Mouse (Mus musculus): ENCODE data around the gene Lta. TPM values are rescaled to one million over a fixed set of nuclear protein-coding genes. Genes with fewer than 3 reads are reported as not detected.

Lta gene
- polyA plus RNA-seq, 1 experiment from 2014 or later = not detected

GRCm38 (mm10) chr17:35180093-35180492 is 25.1 kb downstream of the Lta start:
- H3K4me3 ChIP-seq = no peak overlapping the region
- H3K9me3 ChIP-seq = no peaks in the 10 kb centered on the region
- H3K4me1 ChIP-seq = 0 out of 2 replicates have a peak, but pooled peaks cover 3% of the 10 kb centered on the region
- no peak overlapping the region for H3K27ac ChIP-seq
- DNase-seq (ENCODE audit: extremely low spot score, low spot score) = no peak
- H3K36me3 ChIP-seq (replicated peaks) = no peaks in the 10 kb centered on the region
- 92% methylated on average over 5 of the region's 5 CpGs for WGBS
- H3K27me3 ChIP-seq (ENCODE audit: poor library complexity, severe bottlenecking) = no peaks in the 10 kb centered on the region

DNA sequence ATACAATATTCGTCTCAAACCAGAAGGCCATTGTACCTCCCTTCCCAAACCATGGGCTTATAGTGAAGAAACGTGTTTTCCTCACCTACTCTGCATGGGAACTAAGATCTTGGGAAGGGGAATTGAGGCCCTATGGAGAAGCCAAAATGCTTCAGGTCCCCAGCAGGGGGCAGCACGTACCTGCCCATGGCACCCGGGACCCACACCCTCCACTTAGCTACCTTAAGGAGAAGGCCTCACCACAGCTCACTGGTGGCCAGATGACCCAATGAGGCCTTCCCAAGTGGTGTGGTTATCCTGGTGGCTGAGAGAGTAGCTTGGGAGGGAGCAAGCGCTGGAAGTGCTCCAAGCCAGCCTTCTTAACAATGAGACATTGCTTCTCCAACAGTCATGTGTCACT is 26.6 kb downstream of the Lta start:
- Histone ChIP-seq H3K27ac (no peak overlapping the region), H3K4me1 (0 out of 2 replicates have a peak, but pooled peaks cover 3% of the 10 kb centered on the region), H3K27me3 (ENCODE audit: poor library complexity, severe bottlenecking) (no peaks in the 10 kb centered on the region), H3K4me3 (no peak overlapping the region), H3K9me3 (no peaks in the 10 kb centered on the region), H3K36me3 (replicated peaks) (no peaks in the 10 kb centered on the region)
- peak; percentile 64 for DNase-seq (ENCODE audit: extremely low spot score, low spot score)
- WGBS = 16% methylated on average over 5 of the region's 5 CpGs

DNA sequence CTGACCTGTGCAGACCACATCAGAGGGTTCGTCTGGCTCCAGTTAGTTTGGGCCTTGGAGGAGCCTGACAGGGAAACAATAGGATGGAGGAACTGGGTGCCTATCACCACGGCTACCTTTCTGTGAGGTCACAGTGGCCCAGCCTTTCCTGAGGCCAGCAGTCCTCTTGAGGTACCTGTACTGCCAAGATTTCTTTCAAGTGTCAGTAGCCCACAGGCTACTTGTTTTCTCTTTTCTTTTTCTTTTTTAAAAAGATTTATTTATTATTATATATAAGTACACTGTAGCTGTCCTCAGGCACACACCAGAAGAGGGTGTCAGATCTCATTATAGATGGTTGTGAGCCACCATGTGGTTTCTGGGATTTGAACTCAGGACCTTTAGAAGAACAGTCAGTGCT is 29.2 kb downstream of the Lta start, which contains the start of gene Aif1:
Gene Aif1 (minus strand): TSS at position 101 of the 400 bp plus-strand sequence.
- H3K4me3 ChIP-seq = no peak within 1 kb of the TSS
- H3K4me1 ChIP-seq = 0 out of 2 replicates have a peak, but pooled peaks cover 3% of the 10 kb centered on the region
- no peaks in the 10 kb centered on the region for H3K27me3 ChIP-seq (ENCODE audit: poor library complexity, severe bottlenecking)
- no peak within 1 kb of the TSS for H3K27ac ChIP-seq
- no peaks in the 10 kb centered on the region for H3K9me3 ChIP-seq
- H3K36me3 ChIP-seq (replicated peaks) = no peaks in the 10 kb centered on the region
- DNase-seq (ENCODE audit: extremely low spot score, low spot score) = no peak
- 57% methylated on average over 2 of the region's 2 CpGs for WGBS

DNA sequence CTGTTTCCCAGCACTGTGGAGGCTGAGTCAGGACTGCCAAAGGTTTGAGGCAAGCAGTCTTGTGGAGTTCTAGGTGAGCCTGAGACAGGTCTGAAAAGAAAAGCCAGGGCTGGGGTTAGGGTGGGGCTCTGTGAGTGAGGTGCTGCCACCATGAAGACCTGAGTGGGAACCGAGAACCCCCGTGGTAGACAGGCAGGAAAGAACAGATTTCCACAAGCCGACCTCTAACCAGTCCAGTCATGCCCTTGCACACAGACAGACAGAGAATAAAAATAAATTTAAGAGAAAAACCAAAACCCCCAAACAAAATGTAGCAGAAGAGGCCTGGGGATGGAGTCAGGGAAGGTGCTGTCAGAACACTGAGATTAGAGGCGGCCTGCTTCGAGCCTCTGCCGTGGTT is 29.8 kb downstream of the Lta start:
- no peak for DNase-seq (ENCODE audit: extremely low spot score, low spot score)
- no peaks in the 10 kb centered on the region for H3K36me3 ChIP-seq (replicated peaks)
- 81% methylated on average over 6 of the region's 6 CpGs for WGBS
- no peak overlapping the region for H3K27ac ChIP-seq
- no peak overlapping the region for H3K4me3 ChIP-seq
- H3K27me3 ChIP-seq (ENCODE audit: poor library complexity, severe bottlenecking) = no peaks in the 10 kb centered on the region
- H3K4me1 ChIP-seq = 0 out of 2 replicates have a peak, but pooled peaks cover 3% of the 10 kb centered on the region
- no peaks in the 10 kb centered on the region for H3K9me3 ChIP-seq

GRCm38 (mm10) chr17:35174201-35174977 is 30.8 kb downstream of the Lta start:
- WGBS = 79% methylated on average over 8 of the region's 8 CpGs
- Histone ChIP-seq H3K36me3 (replicated peaks) (no peaks in the 10 kb centered on the region), H3K4me3 (no peak overlapping the region), H3K27me3 (ENCODE audit: poor library complexity, severe bottlenecking) (no peaks in the 10 kb centered on the region), H3K4me1 (0 out of 2 replicates have a peak, but pooled peaks cover 3% of the 10 kb centered on the region), H3K27ac (no peak overlapping the region), H3K9me3 (no peaks in the 10 kb centered on the region)
- no peak for DNase-seq (ENCODE audit: extremely low spot score, low spot score)

- WGBS = 77% methylated on average over 3 of the region's 3 CpGs
- H3K27ac ChIP-seq = no peak overlapping the region
- H3K27me3 ChIP-seq (ENCODE audit: poor library complexity, severe bottlenecking) = no peaks in the 10 kb centered on the region
- no peak for DNase-seq (ENCODE audit: extremely low spot score, low spot score)
- H3K4me1 ChIP-seq = 0 out of 2 replicates have a peak, but pooled peaks cover 3% of the 10 kb centered on the region
- no peaks in the 10 kb centered on the region for H3K9me3 ChIP-seq
- H3K36me3 ChIP-seq (replicated peaks) = no peaks in the 10 kb centered on the region
- no peak overlapping the region for H3K4me3 ChIP-seq
Measured at GRCm38 (mm10) chr17:35173329-35173728, 31.8 kb downstream of the Lta start.

DNA sequence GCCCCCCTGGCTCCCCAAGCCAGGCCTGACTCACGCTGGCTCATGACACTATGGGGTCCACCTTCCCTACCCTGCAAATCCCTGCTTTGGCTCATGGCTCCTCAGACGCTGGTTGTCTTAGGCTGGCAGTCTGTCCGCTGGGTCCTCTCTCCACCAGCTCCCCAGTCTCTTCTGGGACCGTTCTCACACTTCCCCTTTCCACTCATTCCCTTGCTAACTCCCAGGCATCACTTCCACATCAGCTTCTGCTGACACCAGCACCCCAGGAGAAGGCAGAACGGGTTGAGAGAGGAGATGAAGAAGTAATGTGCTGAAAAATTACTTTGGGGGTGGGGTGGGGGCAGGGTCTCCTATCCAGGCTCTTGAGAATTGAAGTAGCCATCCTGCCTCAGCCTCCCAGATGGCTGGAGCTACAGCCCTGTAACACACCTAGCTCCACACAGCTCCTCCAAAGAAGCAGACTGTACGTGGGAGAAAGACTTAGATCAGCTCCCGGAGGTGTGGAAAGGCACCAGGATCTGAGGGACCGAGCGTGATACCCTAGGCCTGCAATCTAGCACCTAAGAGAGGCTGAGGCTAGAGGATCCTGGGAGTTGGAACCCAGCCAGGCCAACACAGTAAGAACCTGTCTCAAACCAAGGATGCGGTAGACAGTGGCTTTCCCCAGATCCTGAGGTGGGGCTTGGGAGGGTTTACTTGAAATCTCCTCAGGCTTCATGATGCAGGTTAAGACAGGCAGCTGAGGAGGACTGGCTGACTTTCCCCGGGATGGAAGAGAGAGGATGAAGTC is 32.5 kb downstream of the Lta start:
- Histone ChIP-seq H3K4me3 (no peak overlapping the region), H3K4me1 (0 out of 2 replicates have a peak, but pooled peaks cover 3% of the 10 kb centered on the region), H3K36me3 (replicated peaks) (no peaks in the 10 kb centered on the region), H3K9me3 (no peaks in the 10 kb centered on the region), H3K27ac (no peak overlapping the region), H3K27me3 (ENCODE audit: poor library complexity, severe bottlenecking) (no peaks in the 10 kb centered on the region)
- no peak for DNase-seq (ENCODE audit: extremely low spot score, low spot score)
- WGBS = 76% methylated on average over 11 of the region's 11 CpGs

GRCm38 (mm10) chr17:35168541-35169207 is 36.5 kb downstream of the Lta start:
- Histone ChIP-seq H3K4me3 (no peak overlapping the region), H3K27me3 (ENCODE audit: poor library complexity, severe bottlenecking) (no peaks in the 10 kb centered on the region), H3K36me3 (replicated peaks) (no peaks in the 10 kb centered on the region; the same call in 1 of the 2 replicates), H3K9me3 (no peaks in the 10 kb centered on the region), H3K27ac (0 out of 2 replicates have a peak overlapping the region, but pooled peaks have one; percentile 17), H3K4me1 (peaks cover 12% of the 10 kb centered on the region)
- WGBS = 25% methylated on average over 4 of the region's 4 CpGs
- DNase-seq (ENCODE audit: extremely low spot score, low spot score) = no peak

DNA sequence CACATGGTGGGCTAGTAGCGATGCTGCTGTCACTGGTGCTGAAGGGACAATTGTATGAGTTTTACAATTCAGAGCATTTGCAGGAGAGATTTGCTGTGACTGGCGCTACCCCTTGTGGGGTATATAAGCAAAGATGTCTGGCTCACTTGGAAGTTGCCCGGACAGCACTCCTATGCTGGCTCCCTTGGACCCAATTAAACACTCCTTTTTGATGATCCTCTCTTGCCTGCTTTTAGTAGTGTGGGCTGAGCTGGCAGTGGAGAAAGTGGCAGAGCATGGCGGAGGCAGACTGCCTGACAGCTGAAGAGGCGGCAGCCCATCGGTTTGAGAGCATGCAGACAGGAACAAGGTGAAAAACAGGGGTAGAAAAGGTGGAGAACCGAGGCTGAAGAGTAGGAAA is 37.4 kb downstream of the Lta start:
- H3K36me3 ChIP-seq (replicated peaks) = peaks cover 6% of the 10 kb centered on the region
- H3K4me3 ChIP-seq = no peak overlapping the region
- no peaks in the 10 kb centered on the region for H3K9me3 ChIP-seq
- peaks cover 21% of the 10 kb centered on the region for H3K4me1 ChIP-seq
- H3K27me3 ChIP-seq (ENCODE audit: poor library complexity, severe bottlenecking) = no peaks in the 10 kb centered on the region
- DNase-seq (ENCODE audit: extremely low spot score, low spot score) = no peak
- H3K27ac ChIP-seq = no peak overlapping the region
- 88% methylated on average over 7 of the region's 7 CpGs for WGBS

DNA sequence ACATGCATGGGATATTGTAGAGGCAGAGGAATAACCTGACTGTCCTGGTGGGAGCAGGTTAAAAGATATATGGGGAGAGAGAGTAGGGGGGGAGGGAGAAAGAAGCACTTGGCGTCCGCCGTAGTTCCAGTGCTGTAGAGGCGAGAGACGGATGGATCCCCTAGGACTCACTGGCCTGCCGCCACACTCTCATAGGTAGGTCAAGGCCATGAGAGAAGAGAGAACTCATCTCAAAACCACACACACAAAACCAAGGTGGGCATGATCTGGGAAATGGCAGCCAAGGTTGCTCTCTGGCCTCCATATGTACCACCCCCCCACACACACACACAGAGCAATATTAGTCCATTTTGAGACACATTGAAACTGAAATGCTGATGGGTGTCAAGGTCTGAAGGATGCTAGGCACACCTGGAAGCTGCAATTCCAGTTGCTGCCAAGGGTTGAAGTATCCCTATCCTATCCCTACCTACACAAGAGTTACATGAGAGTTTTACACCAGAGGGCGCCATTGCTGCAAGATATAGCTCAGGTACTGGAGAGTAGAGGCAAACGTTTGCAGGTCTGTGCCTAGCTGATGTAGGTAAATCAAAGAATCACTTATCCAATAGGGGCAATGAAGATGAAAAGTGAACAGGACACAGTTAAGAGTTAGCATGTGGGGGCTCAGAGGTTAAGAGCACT is 38.7 kb downstream of the Lta start:
- Histone ChIP-seq H3K36me3 (replicated peaks) (peaks cover 19% of the 10 kb centered on the region), H3K4me3 (peak overlapping the region; percentile 99), H3K9me3 (no peaks in the 10 kb centered on the region), H3K27me3 (ENCODE audit: poor library complexity, severe bottlenecking) (no peaks in the 10 kb centered on the region), H3K27ac (peak overlapping the region; percentile 99), H3K4me1 (peaks cover 34% of the 10 kb centered on the region)
- WGBS = 74% methylated on average over 8 of the region's 8 CpGs
- no peak for DNase-seq (ENCODE audit: extremely low spot score, low spot score)

GRCm38 (mm10) chr17:35165451-35166155 is 39.5 kb downstream of the Lta start:
- Histone ChIP-seq H3K27ac (peak overlapping the region; percentile 99), H3K36me3 (replicated peaks) (peaks cover 28% of the 10 kb centered on the region), H3K27me3 (ENCODE audit: poor library complexity, severe bottlenecking) (no peaks in the 10 kb centered on the region), H3K9me3 (no peaks in the 10 kb centered on the region), H3K4me1 (peaks cover 38% of the 10 kb centered on the region), H3K4me3 (peak overlapping the region; percentile 99)
- 26% methylated on average over 12 of the region's 12 CpGs for WGBS
- no peak for DNase-seq (ENCODE audit: extremely low spot score, low spot score)

All from forebrain, embryonic 10.5 days (tissue).